Mouse (Mus musculus) small intestine, adult 2 months (tissue): ENCODE measurements at regions not wholly inside any gene's neighbourhood (a gene's known extent, or its start where the extent isn't known, plus 50 kb on each side); places are given as distances from the start of the nearest gene placed in this dataset.

Experiments used
- CTCF ChIP-seq: fragments of 200-500 bp; IDR thresholded peaks from 2 replicates; pipeline ENCODE4 v1.5.1; 2012; ENCODE audit warnings: low read depth, mild to moderate bottlenecking, control low read depth, inconsistent platforms, low read length, moderate library complexity, mixed read lengths; ENCODE audit not compliant: insufficient replicate concordance, insufficient read length; ENCODE audit errors: extremely low read depth
- POLR2A ChIP-seq: fragments of 200-500 bp; IDR thresholded peaks from 2 replicates; pipeline ENCODE4 v1.6.1; 2012; ENCODE audit warnings: low read depth, mild to moderate bottlenecking, control low read depth, inconsistent platforms, low read length, moderate library complexity

DNA sequence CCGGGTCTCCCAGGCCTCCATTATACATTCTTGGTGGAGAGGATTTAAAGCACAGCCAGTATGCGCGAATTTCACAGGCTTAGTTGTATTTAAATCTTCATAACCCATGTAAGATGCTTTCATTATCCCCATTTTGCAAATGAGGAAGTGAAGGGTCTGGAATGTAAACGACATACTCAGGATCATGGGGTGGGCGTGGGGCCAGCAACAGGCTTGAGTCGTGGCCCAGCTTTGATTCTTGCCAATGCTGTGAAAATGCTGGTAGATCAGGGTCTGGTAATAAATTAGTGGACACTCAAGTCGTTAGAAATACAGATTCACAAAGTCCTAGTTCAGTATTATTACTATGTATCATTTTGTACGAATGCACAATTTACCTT is 367.2 kb upstream of the Smim15 start:
- TF ChIP-seq POLR2A (no peak), CTCF (no peak)
